In genomic region chr9:58841655-58842054, GRCm38 (mm10) we compare ENCODE assay signal across 9 mouse cellular contexts. TPM values are rescaled to one million over a fixed set of nuclear protein-coding genes. Genes with fewer than 3 reads are reported as not detected.
A peak's percentile ranks its signal among the peaks of the same experiment; 100 is the strongest.
DNase-seq lines count a peak whose midpoint lies in the region; ATAC-seq lines count a peak whose summit lies in the region.
"Had no signal": no experiment of that assay in that cellular context is flagged by ENCODE, and none has a peak within 500 bp of the region (broad histone marks: within the 10 kb centered on the region; RNA-seq: fewer than 3 reads in every experiment).

No protein-coding gene starts in this region.

- H3K4me1 ChIP-seq in hindbrain, embryonic 11.5 days (replicated peaks; ENCODE audit: control insufficient read depth, insufficient read depth, low read length) = no peaks in the 10 kb centered on the region
- peaks cover 13% of the 10 kb centered on the region for H3K4me1 ChIP-seq in hindbrain, embryonic 13.5 days (replicated peaks)
- H3K4me1 ChIP-seq: limb, embryonic 12.5 days had no signal

- no peaks in the 10 kb centered on the region for H3K36me3 ChIP-seq in hindbrain, embryonic 11.5 days (ENCODE audit: control insufficient read depth, insufficient read depth, low read length)
- H3K36me3 ChIP-seq in hindbrain, embryonic 13.5 days = peaks cover 16% of the 10 kb centered on the region
- H3K36me3 ChIP-seq: limb, embryonic 12.5 days had no signal

- no peak overlapping the region for H3K4me3 ChIP-seq in hindbrain, embryonic 11.5 days (ENCODE audit: low read depth, low read length)
- H3K4me3 ChIP-seq in hindbrain, embryonic 13.5 days = no peak overlapping the region
- H3K4me3 ChIP-seq: limb, embryonic 12.5 days had no signal

- H3K27ac ChIP-seq in hindbrain, embryonic 11.5 days (ENCODE audit: low read depth, low read length) = no peak overlapping the region
- H3K27ac ChIP-seq in hindbrain, embryonic 13.5 days = no peak overlapping the region
- H3K27ac ChIP-seq: limb, embryonic 12.5 days had no signal

- no peaks in the 10 kb centered on the region for H3K9me3 ChIP-seq in hindbrain, embryonic 11.5 days (ENCODE audit: control insufficient read depth, low read length)
- no peaks in the 10 kb centered on the region for H3K9me3 ChIP-seq in hindbrain, embryonic 13.5 days
- H3K9me3 ChIP-seq: limb, embryonic 12.5 days had no signal

- WGBS in hindbrain, embryonic 11.5 days = 27% methylated on average over 6 of the region's 6 CpGs
- 33% methylated on average over 6 of the region's 6 CpGs for WGBS in hindbrain, embryonic 13.5 days

- H3K27me3 ChIP-seq in hindbrain, embryonic 11.5 days (ENCODE audit: control insufficient read depth, insufficient read depth, low read length) = no peaks in the 10 kb centered on the region
- H3K27me3 ChIP-seq in hindbrain, embryonic 13.5 days = no peaks in the 10 kb centered on the region

- H3K4me2 ChIP-seq in hindbrain, embryonic 11.5 days (replicated peaks; ENCODE audit: low read depth, low read length) = no peak overlapping the region
- H3K4me2 ChIP-seq in hindbrain, embryonic 13.5 days = no peak overlapping the region
- H3K4me2 ChIP-seq: limb, embryonic 12.5 days had no signal

- no peak overlapping the region for H3K9ac ChIP-seq in hindbrain, embryonic 11.5 days (ENCODE audit: low read depth, low read length)
- H3K9ac ChIP-seq in hindbrain, embryonic 13.5 days = no peak overlapping the region
- H3K9ac ChIP-seq: limb, embryonic 12.5 days had no signal

- DNase-seq in hindbrain, embryonic 11.5 days (ENCODE audit: low spot score) = peak; percentile 70
- DNase-seq in ES-CJ7 (ENCODE audit: low read depth, low spot score) = peak; percentile 49
- DNase-seq in adrenal gland, postnatal 25 days = peak; percentile 65
- DNase-seq in hindlimb bud, embryonic 11.5 days (ENCODE audit: extremely low spot score, low read depth, low spot score) = peak; percentile 72
- no peak for DNase-seq in layer of hippocampus, postnatal 36 days

- ATAC-seq in hindbrain, embryonic 11.5 days (ENCODE audit: low FRiP score) = no peak
- no peak for ATAC-seq in hindbrain, embryonic 13.5 days (ENCODE audit: low FRiP score)
- ATAC-seq in megakaryocyte progenitor cell, adult 5-6 weeks (replicated peaks; ENCODE audit: poor library complexity) = peak; percentile 58; the same call in 1 of the 2 replicates
- ATAC-seq in granulocyte monocyte progenitor cell, adult 5-6 weeks (replicated peaks; ENCODE audit: poor library complexity, severe bottlenecking) = no peak

RNA-seq across cellular contexts. Expression of gene Hcn4, which starts 18.4 kb away (rescaled TPM):
- 1.3 and 1.5 TPM in 2 replicates for polyA plus RNA-seq in hindbrain, embryonic 11.5 days (2014; fragmentation: Nextera tagmentation; extraction: Ambion mirVana)
- polyA plus RNA-seq in hindbrain, embryonic 13.5 days (2015; fragmentation: Nextera tagmentation; extraction: Ambion mirVana) = 3.0 and 3.1 TPM in 2 replicates
- 0.67 and 0.73 TPM in 2 replicates for total RNA-seq in adrenal gland, postnatal 25 days (2021)
- not detected in 2 replicates for total RNA-seq in megakaryocyte progenitor cell, adult 5-6 weeks (2015)
- not detected in 2 replicates for total RNA-seq in megakaryocyte progenitor cell, adult 5-6 weeks (2017)
- total RNA-seq in layer of hippocampus, postnatal 36 days (2021) = 1 to 10 TPM; 1.8 to 2.1 TPM
- not detected in 2 replicates for total RNA-seq in granulocyte monocyte progenitor cell, adult 5-6 weeks (2014; fragmentation: Nextera tagmentation)
- total RNA-seq in granulocyte monocyte progenitor cell, adult 5-6 weeks (2017) = not detected in 2 replicates

Comparison
In these comparisons a context has a peak if more than half of its experiments do, and no peak if none do; other contexts are left out.
1. DNase-seq: peak in hindbrain, embryonic 11.5 days (single experiment), ES-CJ7 (single experiment), adrenal gland, postnatal 25 days (single experiment) and hindlimb bud, embryonic 11.5 days (single experiment); none in layer of hippocampus, postnatal 36 days (0 of 2).